Mouse (Mus musculus) left cerebral cortex, adult 2 months (tissue): ENCODE results near the gene Gm20809. TPM values are rescaled to one million over a fixed set of nuclear protein-coding genes. Genes with fewer than 3 reads are reported as not detected.
"Not testable (repeated sequence)": the region's sequence is repeated elsewhere in the genome, so short reads cannot be mapped to it uniquely, and the experiment has no call there.

ENCODE experiments used
- DNase-seq, 2 experiments: peaks; one replicate each; pipeline ENCODE4 v3.0.0; 2021 to 2022; ENCODE audit warnings: low spot score in 2 of 2, mixed read lengths in 1 of 2; ENCODE audit errors: extremely low spot score in 1 of 2
- H3K27ac ChIP-seq: fragments of 200-600 bp; 2 replicates; pipeline ENCODE4 v1.8.1; 2022
- H3K4me3 ChIP-seq: fragments of 200-600 bp; 2 replicates; pipeline ENCODE4 v1.8.1; 2022
- intact Hi-C: fragments of 180-260 bp; cut with DNase I; formaldehyde crosslinking; loops from one replicate; pipeline ENCODE4 v1.15.1; 2025
- long read RNA-seq, 2 experiments: library from polyadenylated mRNA; stranded (forward); transcript quantifications; one replicate each; pipeline ENCODE4 v2.0.0; 2021; ENCODE audit warnings: borderline mapping rate in 2 of 2
- total RNA-seq, 2 experiments: library from RNA; stranded (reverse); gene quantifications; 2 replicates each; pipeline ENCODE4 v1.2.3; 2021

Gene Gm20809
- not detected for total RNA-seq
- long read RNA-seq, experiment 1, result 0 reads
- long read RNA-seq, experiment 2, result 0 reads

GRCm38 (mm10) chrY:24454757-24455156 is at the start of gene Gm20809:
TSS of gene Gm20809 (plus strand) at chrY:24455057.
- H3K27ac ChIP-seq, intact Hi-C loops, DNase-seq: not testable (repeated sequence)

More at GRCm38 (mm10) chrY:24454757-24455156, at the start of gene Gm20809:
- not testable (repeated sequence) for H3K4me3 ChIP-seq
